Mouse (Mus musculus) midbrain, postnatal 0 days (tissue): ENCODE data around the gene Ehd2. TPM values are rescaled to one million over a fixed set of nuclear protein-coding genes. Genes with fewer than 3 reads are reported as not detected.

Experiments used
- ATAC-seq: fragments of 200-750 bp; cut with Nextera tagmentation; 2 replicates; pipeline ENCODE4 v1.8.0; 2017; ENCODE audit warnings: moderate number of reproducible peaks, mild to moderate bottlenecking, moderate TSS enrichment, moderate library complexity; ENCODE audit not compliant: low FRiP score
- DNase-seq: peaks from one replicate; pipeline ENCODE4 v3.0.0-alpha.2; 2015; ENCODE audit warnings: low spot score
- H3K27ac ChIP-seq: fragments of 300-500 bp; sonication (generic); 2 replicates; pipeline ENCODE4 v1.5.1; 2014; ENCODE audit warnings: low read depth, mild to moderate bottlenecking, low read length, mixed read lengths
- H3K27me3 ChIP-seq: fragments of 300-500 bp; sonication (generic); 2 replicates; pipeline ENCODE4 v1.6.1; 2014; ENCODE audit warnings: low read length, control low read depth, mixed read lengths; ENCODE audit not compliant: insufficient read depth
- H3K36me3 ChIP-seq: fragments of 300-500 bp; sonication (generic); 2 replicates; pipeline ENCODE4 v1.6.1; 2014; ENCODE audit warnings: low read length, control low read depth, mixed read lengths; ENCODE audit not compliant: insufficient read depth
- H3K4me1 ChIP-seq: fragments of 300-500 bp; sonication (generic); 2 replicates; pipeline ENCODE4 v1.6.1; 2014; ENCODE audit warnings: mild to moderate bottlenecking, control low read depth, antibody characterized with exemption, low read length, mixed read lengths; ENCODE audit not compliant: insufficient read depth
- H3K4me2 ChIP-seq: fragments of 300-500 bp; sonication (generic); 2 replicates; pipeline ENCODE4 v1.6.1; 2014; ENCODE audit warnings: low read depth, mild to moderate bottlenecking, low read length, mixed read lengths; ENCODE audit not compliant: poor library complexity, severe bottlenecking
- H3K4me3 ChIP-seq: fragments of 300-500 bp; sonication (generic); 2 replicates; pipeline ENCODE4 v1.5.1; 2014; ENCODE audit warnings: low read depth, mild to moderate bottlenecking, low read length, moderate library complexity
- H3K9ac ChIP-seq: fragments of 300-500 bp; sonication (generic); replicated peaks from 2 replicates; pipeline ENCODE4 v1.6.1; 2014; ENCODE audit warnings: mild to moderate bottlenecking, low read length, moderate library complexity, mixed read lengths; ENCODE audit not compliant: poor library complexity, severe bottlenecking
- H3K9me3 ChIP-seq: fragments of 300-500 bp; sonication (generic); 2 replicates; pipeline ENCODE4 v1.6.1; 2016; ENCODE audit warnings: low read length, control low read depth
- CTCF ChIP-seq: IDR thresholded peaks from 2 replicates; pipeline ENCODE4 v1.5.1; 2016; ENCODE audit warnings: antibody characterized with exemption, mild to moderate bottlenecking
- WGBS: fragments of 180-500 bp; shearing (Covaris S2); extraction: QIAGEN DNeasy Blood & Tissue Kit; methylation state at CpG from one replicate; pipeline ENCODE4 v1.1.7; 2014; 5-methylcytosine and 5-hydroxymethylcytosine counted together
- polyA plus RNA-seq: library from polyadenylated mRNA; unstranded; fragments of >200 nt; fragmentation: Nextera tagmentation; extraction: Ambion mirVana; gene quantifications from 2 replicates; pipeline ENCODE4 v1.2.1, GENCODE M21; 2015
- total RNA-seq: library from RNA; depleted of rRNA; stranded (reverse); fragments of >200 nt; gene quantifications from 2 replicates; pipeline ENCODE4 v1.2.3, GENCODE M21; 2014

Gene Ehd2
- total and polyA plus RNA-seq, 2 experiments from 2014 or later: 3.9 to 5.9 TPM

GRCm38 (mm10) chr7:15937491-15937890, 29.9 kb downstream of the Ehd2 start:
- H3K27ac ChIP-seq: no peak overlapping the region
- H3K9me3 ChIP-seq: no peaks in the 10 kb centered on the region
- no peak overlapping the region for H3K4me2 ChIP-seq
- no peak overlapping the region for H3K9ac ChIP-seq
- H3K4me3 ChIP-seq: no peak overlapping the region
- no peaks in the 10 kb centered on the region for H3K27me3 ChIP-seq
- WGBS: 89% methylated on average over 5 of the region's 5 CpGs
- H3K36me3 ChIP-seq: peaks cover 56% of the 10 kb centered on the region
- TF ChIP-seq CTCF: no peak
- no peaks in the 10 kb centered on the region for H3K4me1 ChIP-seq
- no peak for ATAC-seq
- DNase-seq: no peak

GRCm38 (mm10) chr7:15933437-15934359, 33.7 kb downstream of the Ehd2 start:
- Histone ChIP-seq H3K4me2 (no peak overlapping the region), H3K4me1 (no peaks in the 10 kb centered on the region), H3K9ac (no peak overlapping the region), H3K27me3 (no peaks in the 10 kb centered on the region), H3K4me3 (no peak overlapping the region), H3K36me3 (peaks cover 19% of the 10 kb centered on the region), H3K27ac (no peak overlapping the region), H3K9me3 (no peaks in the 10 kb centered on the region)
- TF ChIP-seq CTCF: no peak
- ATAC-seq: no peak
- WGBS: 64% methylated on average over 16 of the region's 16 CpGs
- no peak for DNase-seq

GRCm38 (mm10) chr7:15931635-15932034, 35.7 kb downstream of the Ehd2 start:
- Histone ChIP-seq H3K27me3 (no peaks in the 10 kb centered on the region), H3K36me3 (peaks cover under 1% of the 10 kb centered on the region; the same call in 1 of the 2 replicates), H3K4me1 (no peaks in the 10 kb centered on the region), H3K27ac (no peak overlapping the region), H3K4me2 (no peak overlapping the region), H3K4me3 (no peak overlapping the region), H3K9ac (no peak overlapping the region), H3K9me3 (no peaks in the 10 kb centered on the region)
- no peak for DNase-seq
- no peak for ATAC-seq
- 84% methylated on average over 3 of the region's 3 CpGs for WGBS
- no peak for TF ChIP-seq CTCF

- no peak for DNase-seq
- Histone ChIP-seq H3K4me3 (no peak overlapping the region), H3K9ac (no peak overlapping the region), H3K9me3 (no peaks in the 10 kb centered on the region), H3K27ac (no peak overlapping the region), H3K27me3 (no peaks in the 10 kb centered on the region), H3K4me1 (no peaks in the 10 kb centered on the region), H3K4me2 (no peak overlapping the region), H3K36me3 (no peaks in the 10 kb centered on the region)
- WGBS: 62% methylated on average over 2 of the region's 2 CpGs
- peak; percentile 26 for TF ChIP-seq CTCF
- no peak for ATAC-seq
These were observed 36.8 kb downstream of the Ehd2 start for GRCm38 (mm10) chr7:15930543-15930942.

DNA sequence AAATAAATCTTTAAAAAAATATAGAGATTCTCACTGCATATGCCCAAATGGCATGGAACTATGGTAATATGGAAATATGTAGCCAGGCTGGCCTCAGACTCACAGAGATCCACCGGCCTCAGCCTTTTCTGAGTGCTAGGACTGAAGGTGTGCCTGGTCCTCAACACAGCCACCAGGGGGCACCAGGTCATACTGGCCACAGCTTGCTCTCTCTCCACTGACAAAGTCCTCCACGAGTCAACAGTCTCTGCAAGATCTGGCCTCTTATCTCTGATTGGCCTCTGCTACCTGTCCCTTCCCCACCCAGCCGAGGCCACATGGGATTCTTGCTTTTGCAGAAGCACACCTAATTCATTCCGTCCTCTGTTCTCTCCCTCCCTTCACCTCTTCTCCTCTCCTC, 37.5 kb downstream of the Ehd2 start:
- Histone ChIP-seq H3K27ac (no peak overlapping the region), H3K9ac (no peak overlapping the region), H3K4me1 (no peaks in the 10 kb centered on the region), H3K9me3 (no peaks in the 10 kb centered on the region), H3K36me3 (no peaks in the 10 kb centered on the region), H3K4me2 (no peak overlapping the region), H3K4me3 (no peak overlapping the region), H3K27me3 (no peaks in the 10 kb centered on the region)
- DNase-seq: no peak
- 45% methylated on average over 4 of the region's 4 CpGs for WGBS
- TF ChIP-seq CTCF: peak; percentile 58
- no peak for ATAC-seq

- H3K4me3 ChIP-seq: peak within 1 kb of the TSS; percentile 75
- no peak; the same call in 1 of the 2 replicates for TF ChIP-seq CTCF
- no peaks in the 10 kb centered on the region for H3K9me3 ChIP-seq
- peak; percentile 96 for ATAC-seq
- H3K9ac ChIP-seq: peak within 1 kb of the TSS; percentile 81
- peak within 1 kb of the TSS; percentile 70 for H3K4me2 ChIP-seq
- peak within 1 kb of the TSS; percentile 88 for H3K27ac ChIP-seq
- H3K27me3 ChIP-seq: no peaks in the 10 kb centered on the region
- DNase-seq: peak; percentile 95
- WGBS: under 1% methylated on average over 32 of the region's 33 CpGs
- H3K4me1 ChIP-seq: peaks cover 9% of the 10 kb centered on the region; the same call in 1 of the 2 replicates
- peaks cover 13% of the 10 kb centered on the region for H3K36me3 ChIP-seq
These were observed 45.1 kb downstream of the Ehd2 start, which contains the start of gene Selenow for GRCm38 (mm10) chr7:15922220-15922773. Selenow (minus strand) TSS chr7:15922402.
